Mouse (Mus musculus) lung, embryonic 14.5 days (tissue): ENCODE data around the gene Gpc1. TPM values are rescaled to one million over a fixed set of nuclear protein-coding genes. Genes with fewer than 3 reads are reported as not detected.
A peak's percentile ranks its signal among the peaks of the same experiment; 100 is the strongest.

Source experiments
- ATAC-seq: fragments of 200-750 bp; cut with Nextera tagmentation; 2 replicates; pipeline ENCODE4 v1.8.0; 2017; ENCODE audit warnings: mild to moderate bottlenecking, moderate TSS enrichment, moderate library complexity; ENCODE audit not compliant: insufficient read depth
- DNase-seq: peaks from one replicate; pipeline ENCODE4 v3.0.0-alpha.2; 2015
- H3K27ac ChIP-seq: fragments of 300-500 bp; sonication (generic); 2 replicates; pipeline ENCODE4 v1.5.1; 2014; ENCODE audit warnings: low read depth, mild to moderate bottlenecking, moderate library complexity
- H3K27me3 ChIP-seq: fragments of 300-500 bp; sonication (generic); 2 replicates; pipeline ENCODE4 v1.6.1; 2014; ENCODE audit warnings: low read length, control low read depth; ENCODE audit not compliant: insufficient read depth
- H3K36me3 ChIP-seq: fragments of 300-500 bp; sonication (generic); 2 replicates; pipeline ENCODE4 v1.6.1; 2014; ENCODE audit warnings: control low read depth; ENCODE audit not compliant: insufficient read depth
- H3K4me1 ChIP-seq: fragments of 300-500 bp; sonication (generic); 2 replicates; pipeline ENCODE4 v1.6.1; 2014; ENCODE audit warnings: antibody characterized with exemption, control low read depth; ENCODE audit not compliant: insufficient read depth
- H3K4me2 ChIP-seq: fragments of 300-500 bp; sonication (generic); 2 replicates; pipeline ENCODE4 v1.6.1; 2014; ENCODE audit warnings: mild to moderate bottlenecking
- H3K4me3 ChIP-seq: fragments of 300-500 bp; sonication (generic); 2 replicates; pipeline ENCODE4 v1.5.1; 2014; ENCODE audit warnings: low read depth, low read length
- H3K9ac ChIP-seq: fragments of 300-500 bp; sonication (generic); 2 replicates; pipeline ENCODE4 v1.6.1; 2014
- H3K9me3 ChIP-seq: fragments of 300-500 bp; sonication (generic); 2 replicates; pipeline ENCODE4 v1.6.1; 2016; ENCODE audit warnings: low read depth, low read length, control low read depth
- CTCF ChIP-seq: IDR thresholded peaks from 2 replicates; pipeline ENCODE4 v1.5.1; 2016; ENCODE audit warnings: antibody characterized with exemption, low read depth
- WGBS: fragments of 180-500 bp; shearing (Covaris S2); extraction: QIAGEN DNeasy Blood & Tissue Kit; methylation state at CpG from one replicate; pipeline ENCODE4 v1.1.7; 2014; 5-methylcytosine and 5-hydroxymethylcytosine counted together
- polyA plus RNA-seq: library from polyadenylated mRNA; unstranded; fragments of >200 nt; fragmentation: Nextera tagmentation; extraction: Ambion mirVana; gene quantifications from 2 replicates; pipeline ENCODE4 v1.2.1, GENCODE M21; 2014

Gpc1 gene
- polyA plus RNA-seq, 1 experiment from 2014 or later, result 42.4 TPM

GRCm38 (mm10) chr1:92866170-92866569 lies 34.7 kb downstream of the Gpc1 start:
- H3K9ac ChIP-seq, result no peak overlapping the region
- H3K27ac ChIP-seq, result no peak overlapping the region
- 69% methylated on average over 2 of the region's 2 CpGs for WGBS
- H3K9me3 ChIP-seq, result no peaks in the 10 kb centered on the region
- H3K4me1 ChIP-seq, result no peaks in the 10 kb centered on the region
- H3K4me2 ChIP-seq, result no peak overlapping the region
- no peak for TF ChIP-seq CTCF
- no peaks in the 10 kb centered on the region for H3K27me3 ChIP-seq
- DNase-seq, result peak; percentile 45
- H3K4me3 ChIP-seq, result no peak overlapping the region
- no peak; the same call in 1 of the 2 replicates for ATAC-seq
- H3K36me3 ChIP-seq, result no peaks in the 10 kb centered on the region

DNA sequence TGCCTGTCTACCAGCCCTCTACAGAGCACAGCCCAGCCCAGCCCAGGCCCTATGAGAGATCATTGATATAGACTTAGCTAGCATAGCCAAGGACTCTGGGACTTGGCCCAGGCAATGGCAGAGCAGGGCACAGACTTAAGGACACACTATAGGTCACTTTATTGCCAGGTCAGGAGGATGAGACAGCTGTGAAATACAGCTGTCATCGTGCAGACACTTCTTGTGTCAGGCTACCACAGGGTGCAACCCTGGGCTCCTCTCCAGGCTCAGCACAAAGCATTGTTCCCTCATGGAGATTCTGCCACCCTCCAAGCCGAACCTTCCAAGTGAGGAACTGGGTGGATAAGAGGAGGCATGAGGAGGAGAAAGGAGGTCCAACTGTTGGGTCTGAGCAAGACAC lies 38.5 kb downstream of the Gpc1 start:
- no peak for ATAC-seq
- Histone ChIP-seq H3K27me3 (no peaks in the 10 kb centered on the region), H3K9me3 (no peaks in the 10 kb centered on the region), H3K27ac (no peak overlapping the region), H3K4me3 (no peak overlapping the region), H3K9ac (no peak overlapping the region), H3K4me2 (no peak overlapping the region), H3K36me3 (no peaks in the 10 kb centered on the region), H3K4me1 (no peaks in the 10 kb centered on the region)
- no peak for TF ChIP-seq CTCF
- DNase-seq, result no peak
- WGBS, result 68% methylated on average over 2 of the region's 2 CpGs

GRCm38 (mm10) chr1:92872666-92873065 lies 41.2 kb downstream of the Gpc1 start:
- no peak overlapping the region for H3K4me3 ChIP-seq
- no peaks in the 10 kb centered on the region for H3K27me3 ChIP-seq
- H3K9me3 ChIP-seq, result no peaks in the 10 kb centered on the region
- H3K36me3 ChIP-seq, result no peaks in the 10 kb centered on the region
- DNase-seq, result no peak
- no peak for ATAC-seq
- H3K4me1 ChIP-seq, result no peaks in the 10 kb centered on the region
- H3K4me2 ChIP-seq, result no peak overlapping the region
- H3K9ac ChIP-seq, result no peak overlapping the region
- no peak for TF ChIP-seq CTCF
- WGBS, result 77% methylated on average over 7 of the region's 7 CpGs
- no peak overlapping the region for H3K27ac ChIP-seq

- Histone ChIP-seq H3K4me1 (no peaks in the 10 kb centered on the region), H3K36me3 (no peaks in the 10 kb centered on the region), H3K9ac (no peak overlapping the region), H3K27me3 (no peaks in the 10 kb centered on the region), H3K4me2 (no peak overlapping the region), H3K4me3 (no peak overlapping the region), H3K27ac (no peak overlapping the region), H3K9me3 (no peaks in the 10 kb centered on the region)
- DNase-seq, result no peak
- ATAC-seq, result no peak
- TF ChIP-seq CTCF, result no peak
- WGBS, result 72% methylated on average over 3 of the region's 3 CpGs
These were observed 42.6 kb downstream of the Gpc1 start for GRCm38 (mm10) chr1:92874011-92874410.

- H3K4me1 ChIP-seq, result no peaks in the 10 kb centered on the region
- no peak for DNase-seq
- H3K27me3 ChIP-seq, result no peaks in the 10 kb centered on the region
- H3K36me3 ChIP-seq, result no peaks in the 10 kb centered on the region
- no peak overlapping the region for H3K27ac ChIP-seq
- H3K4me2 ChIP-seq, result no peak overlapping the region
- no peaks in the 10 kb centered on the region for H3K9me3 ChIP-seq
- no peak for ATAC-seq
- no peak for TF ChIP-seq CTCF
- 76% methylated on average over 8 of the region's 8 CpGs for WGBS
- no peak overlapping the region for H3K4me3 ChIP-seq
- H3K9ac ChIP-seq, result no peak overlapping the region
These were observed 44.1 kb downstream of the Gpc1 start for GRCm38 (mm10) chr1:92875360-92876111.

- no peak overlapping the region for H3K9ac ChIP-seq
- no peaks in the 10 kb centered on the region for H3K36me3 ChIP-seq
- 56% methylated on average over 12 of the region's 12 CpGs for WGBS
- ATAC-seq (no peak), DNase-seq (no peak)
- no peak overlapping the region for H3K27ac ChIP-seq
- no peaks in the 10 kb centered on the region for H3K4me1 ChIP-seq
- no peak overlapping the region for H3K4me2 ChIP-seq
- no peak for TF ChIP-seq CTCF
- H3K9me3 ChIP-seq, result no peaks in the 10 kb centered on the region
- no peak overlapping the region for H3K4me3 ChIP-seq
- H3K27me3 ChIP-seq, result no peaks in the 10 kb centered on the region
These were observed 46.1 kb downstream of the Gpc1 start for GRCm38 (mm10) chr1:92877431-92877978.

- Histone ChIP-seq H3K9ac (no peak overlapping the region), H3K4me2 (no peak overlapping the region), H3K9me3 (no peaks in the 10 kb centered on the region), H3K27me3 (no peaks in the 10 kb centered on the region), H3K36me3 (no peaks in the 10 kb centered on the region), H3K4me3 (no peak overlapping the region), H3K4me1 (no peaks in the 10 kb centered on the region), H3K27ac (no peak overlapping the region)
- no peak for TF ChIP-seq CTCF
- WGBS, result 74% methylated on average over 13 of the region's 13 CpGs
- no peak for ATAC-seq
- no peak for DNase-seq
These were observed 46.8 kb downstream of the Gpc1 start for GRCm38 (mm10) chr1:92878066-92878741.
